Mouse (Mus musculus) ES-E14 (cell line): ENCODE results near the gene Slc1a5. TPM values are rescaled to one million over a fixed set of nuclear protein-coding genes. Genes with fewer than 3 reads are reported as not detected.

Experiments
- DNase-seq: peaks from one replicate; pipeline ENCODE4 v3.0.0-alpha.2; 2013; ENCODE audit warnings: low read depth, low spot score
- H3K27ac ChIP-seq: 2 replicates; pipeline ENCODE4 v1.5.1; 2012; ENCODE audit warnings: low read depth, mild to moderate bottlenecking, low read length, moderate library complexity, mixed read lengths; ENCODE audit not compliant: poor library complexity, insufficient read depth, severe bottlenecking
- H3K36me3 ChIP-seq: 2 replicates; pipeline ENCODE4 v1.6.1; 2012; ENCODE audit warnings: mild to moderate bottlenecking, low read length, moderate library complexity, mixed read lengths; ENCODE audit not compliant: control insufficient read depth, poor library complexity, insufficient read depth, severe bottlenecking
- H3K4me1 ChIP-seq, 2 experiments: fragments of 150-350 bp in 1 of 2; sonication (generic) in 1 of 2; 2 replicates each; pipeline ENCODE4 v1.6.1; 2012; ENCODE audit warnings: low read length in 2 of 2, mild to moderate bottlenecking in 1 of 2, mixed read lengths in 1 of 2; ENCODE audit not compliant: control insufficient read depth in 2 of 2, insufficient read depth in 2 of 2, poor library complexity in 1 of 2
- H3K4me3 ChIP-seq, 2 experiments: fragments of 150-350 bp in 1 of 2; sonication (generic) in 1 of 2; 2 replicates each; pipeline ENCODE4 v1.5.1; 2012; ENCODE audit warnings: low read length in 2 of 2, low read depth in 1 of 2, mild to moderate bottlenecking in 1 of 2, mixed read lengths in 1 of 2; ENCODE audit not compliant: insufficient read depth in 1 of 2, poor library complexity in 1 of 2, severe bottlenecking in 1 of 2
- H3K9ac ChIP-seq: 2 replicates; pipeline ENCODE4 v1.6.1; 2012; ENCODE audit warnings: low read depth, mild to moderate bottlenecking, low read length, mixed read lengths; ENCODE audit not compliant: poor library complexity, insufficient read depth, severe bottlenecking
- H3K9me3 ChIP-seq: fragments of 150-350 bp; sonication (generic); 2 replicates; pipeline ENCODE4 v1.6.1; 2012; ENCODE audit warnings: low read depth, mild to moderate bottlenecking, low read length; ENCODE audit not compliant: control insufficient read depth, insufficient read depth
- CHD2 ChIP-seq: IDR thresholded peaks from 2 replicates; pipeline ENCODE4 v1.6.1; 2014; ENCODE audit warnings: mild to moderate bottlenecking, low read depth, low read length, inconsistent platforms
- HCFC1 ChIP-seq: IDR thresholded peaks from 2 replicates; pipeline ENCODE4 v1.6.1; 2012; ENCODE audit warnings: low read length, inconsistent platforms, borderline replicate concordance; ENCODE audit not compliant: insufficient read depth
- MAFK ChIP-seq: IDR thresholded peaks from 2 replicates; pipeline ENCODE4 v1.6.1; 2014; ENCODE audit warnings: mild to moderate bottlenecking, low read depth, low read length, inconsistent platforms; ENCODE audit not compliant: insufficient read depth
- ZC3H11A ChIP-seq: IDR thresholded peaks from 2 replicates; pipeline ENCODE4 v1.6.1; 2012; ENCODE audit warnings: low read depth, mild to moderate bottlenecking, inconsistent platforms, low read length, borderline replicate concordance
- ZNF384 ChIP-seq: IDR thresholded peaks from 2 replicates; pipeline ENCODE4 v1.6.1; 2012; ENCODE audit warnings: low read depth, low read length, inconsistent platforms
- in situ Hi-C, 2 experiments: fragments of 600-800 bp; cut with MboI; formaldehyde crosslinking; loops; one replicate each; pipeline ENCODE4 v1.15.1; 2025; ENCODE audit warnings: low sequenced_read_pairs in 2 of 2, inconsistent platforms in 1 of 2; ENCODE audit not compliant: unreplicated experiment in 2 of 2
- total RNA-seq: library from RNA; depleted of rRNA; stranded (reverse); fragments of 300-350 nt; gene quantifications from 2 replicates; pipeline ENCODE4 v1.2.3, GENCODE M21; 2012

Gene Slc1a5
- total RNA-seq, 1 experiment: 72.0 TPM

- H3K4me3 ChIP-seq: no peak overlapping the region
- TF ChIP-seq CHD2: no peak
- TF ChIP-seq ZC3H11A: no peak
- no peak for TF ChIP-seq ZNF384
- TF ChIP-seq HCFC1: no peak
- TF ChIP-seq MAFK: no peak
- no peak for DNase-seq
- no peaks in the 10 kb centered on the region for H3K9me3 ChIP-seq
- H3K4me1 ChIP-seq: peaks cover 1 to 3% of the 10 kb centered on the region in 2 experiments; a peak in 2 of 4 replicates
- no peak overlapping the region for H3K27ac ChIP-seq
- no peaks in the 10 kb centered on the region; the same call in 1 of the 2 replicates for H3K36me3 ChIP-seq
- in situ Hi-C loops: loop anchor here in 1 of 2 experiments (25.0 kb wide), 1 partner anchor 100 kb away; the partner anchor contains the start of genes Calm3 and Ptgir
- no peak overlapping the region for H3K9ac ChIP-seq
These were observed 31.4 kb downstream of the Slc1a5 start for GRCm38 (mm10) chr7:16812505-16812904.

GRCm38 (mm10) chr7:16815351-16815941 is 34.3 kb downstream of the Slc1a5 start, which contains the start of gene Strn4:
Strn4 (plus strand) TSS chr7:16815889.
- DNase-seq: no peak
- TF ChIP-seq CHD2 (no peak), ZNF384 (no peak), ZC3H11A (no peak), HCFC1 (no peak), MAFK (no peak)
- Histone ChIP-seq H3K4me3 (peak within 1 kb of the TSS; percentile 89 to 94), H3K9ac (peak within 1 kb of the TSS; percentile 95), H3K4me1 (peaks cover 0 to 3% of the 10 kb centered on the region in 2 experiments; a peak in 2 of 4 replicates), H3K27ac (peak within 1 kb of the TSS; percentile 65), H3K9me3 (no peaks in the 10 kb centered on the region), H3K36me3 (no peaks in the 10 kb centered on the region; the same call in 1 of the 2 replicates)
- in situ Hi-C loops: loop anchor here in 1 of 2 experiments (25.0 kb wide), 1 partner anchor 97 kb away; the partner anchor contains the start of genes Calm3 and Ptgir

GRCm38 (mm10) chr7:16816078-16816474 is 34.9 kb downstream of the Slc1a5 start:
- Histone ChIP-seq H3K9ac (peak overlapping the region; percentile 95), H3K36me3 (no peaks in the 10 kb centered on the region; the same call in 1 of the 2 replicates), H3K4me3 (peak overlapping the region; percentile 89 to 94), H3K27ac (peak overlapping the region; percentile 65), H3K4me1 (peaks cover 0 to 3% of the 10 kb centered on the region in 2 experiments; a peak in 2 of 4 replicates), H3K9me3 (no peaks in the 10 kb centered on the region)
- peak; percentile 13; the same call in 1 of the 2 replicates for TF ChIP-seq HCFC1
- no peak for TF ChIP-seq ZNF384
- no peak for TF ChIP-seq CHD2
- no peak for TF ChIP-seq MAFK
- TF ChIP-seq ZC3H11A: no peak
- DNase-seq: no peak
- in situ Hi-C loops: loop anchor here in 1 of 2 experiments (25.0 kb wide), 1 partner anchor 96 kb away; the partner anchor contains the start of genes Calm3 and Ptgir

- Histone ChIP-seq H3K27ac (peak within 1 kb of the TSS; percentile 65), H3K36me3 (no peaks in the 10 kb centered on the region; the same call in 1 of the 2 replicates), H3K4me1 (peaks cover 0 to 3% of the 10 kb centered on the region in 2 experiments; a peak in 2 of 4 replicates), H3K4me3 (peak within 1 kb of the TSS; percentile 89 to 94), H3K9ac (peak within 1 kb of the TSS; percentile 95), H3K9me3 (no peaks in the 10 kb centered on the region)
- DNase-seq: no peak
- TF ChIP-seq CHD2 (no peak), ZNF384 (no peak), ZC3H11A (no peak), HCFC1 (peak; percentile 8; the same call in 1 of the 2 replicates)
- in situ Hi-C loops: loop anchor here in 1 of 2 experiments (25.0 kb wide), 1 partner anchor 96 kb away; the partner anchor contains the start of genes Calm3 and Ptgir
These were observed 35.5 kb downstream of the Slc1a5 start, which contains the start of gene Fkrp for GRCm38 (mm10) chr7:16816475-16817122. Fkrp (minus strand) TSS chr7:16816732.
